Mouse (Mus musculus) G1E (cell line): ENCODE measurements around the gene Gm1043. TPM values are rescaled to one million over a fixed set of nuclear protein-coding genes. Genes with fewer than 3 reads are reported as not detected.

Experiments used
- ATAC-seq: 2 replicates; pipeline ENCODE4 v1.8.0; 2016; ENCODE audit warnings: mild to moderate bottlenecking; ENCODE audit not compliant: insufficient number of reproducible peaks, poor library complexity, low FRiP score, severe bottlenecking; ENCODE audit errors: extremely low read depth
- DNase-seq: peaks from one replicate; pipeline ENCODE4 v3.0.0; 2012; ENCODE audit warnings: low spot score
- H3K27me3 ChIP-seq: 2 replicates; pipeline ENCODE4 v1.6.1; 2012; ENCODE audit warnings: mild to moderate bottlenecking, low read length, inconsistent platforms; ENCODE audit not compliant: insufficient read depth
- H3K36me3 ChIP-seq: replicated peaks from 2 replicates; pipeline ENCODE3; 2012; ENCODE audit warnings: mild to moderate bottlenecking, inconsistent platforms
- H3K4me1 ChIP-seq: 2 replicates; pipeline ENCODE4 v1.6.1; 2012; ENCODE audit warnings: low read depth, low read length, inconsistent platforms, mixed read lengths; ENCODE audit not compliant: insufficient read depth
- H3K4me3 ChIP-seq: 2 replicates; pipeline ENCODE4 v1.5.1; 2012; ENCODE audit warnings: low read depth, mild to moderate bottlenecking, inconsistent platforms, low read length, moderate library complexity, mixed read lengths
- H3K9me3 ChIP-seq: replicated peaks from 2 replicates; pipeline ENCODE4 v1.6.1; 2012; ENCODE audit warnings: inconsistent platforms
- CTCF ChIP-seq: IDR thresholded peaks from 2 replicates; pipeline ENCODE4 v1.5.1; 2012; ENCODE audit warnings: low read depth, low read length, inconsistent platforms, mixed read lengths
- GATA1 ChIP-seq: IDR thresholded peaks from 2 replicates; pipeline ENCODE4 v1.6.1; 2012; ENCODE audit warnings: borderline replicate concordance, low read length, inconsistent platforms, mixed read lengths
- GATA2 ChIP-seq: IDR thresholded peaks from 2 replicates; pipeline ENCODE4 v1.6.1; 2012; ENCODE audit warnings: low read depth, low read length, inconsistent platforms, borderline replicate concordance
- POLR2AphosphoS5 ChIP-seq: IDR thresholded peaks from 2 replicates; pipeline ENCODE4 v1.6.1; 2012; ENCODE audit warnings: low read depth, low read length, inconsistent platforms; ENCODE audit not compliant: insufficient replicate concordance
- TAL1 ChIP-seq: conservative IDR thresholded peaks from 2 replicates; pipeline ENCODE4 v1.6.1; 2012; ENCODE audit warnings: low read depth, low read length, inconsistent platforms, mixed read lengths
- polyA plus RNA-seq: library from polyadenylated mRNA; stranded (reverse); fragments of >175 nt; gene quantifications from 2 replicates; pipeline ENCODE4 v1.2.3, GENCODE M21; 2012
- total RNA-seq, 2 experiments: library from RNA; stranded (forward) in 1 of 2; stranded (reverse) in 1 of 2; fragments of 200-1000 nt in 1 of 2; fragments of >200 nt in 1 of 2; fragmentation: Nextera tagmentation in 1 of 2; gene quantifications; 2 replicates each; pipeline ENCODE4 v1.2.3; 2014 to 2017

Gm1043 gene
- total and polyA plus RNA-seq, 3 experiments: 0.38 TPM; not detected in 2

- Histone ChIP-seq H3K36me3 (no peaks in the 10 kb centered on the region), H3K4me1 (no peaks in the 10 kb centered on the region), H3K9me3 (peaks cover 58% of the 10 kb centered on the region), H3K4me3 (no peak overlapping the region), H3K27me3 (no peaks in the 10 kb centered on the region)
- TF ChIP-seq GATA1: no peak
- TF ChIP-seq POLR2AphosphoS5: no peak
- no peak for TF ChIP-seq GATA2
- TF ChIP-seq TAL1: no peak
- no peak for TF ChIP-seq CTCF
- DNase-seq: no peak
- no peak for ATAC-seq
Measured at GRCm38 (mm10) chr5:37105531-37106456, 20.6 kb downstream of the Gm1043 start.

GRCm38 (mm10) chr5:37107111-37107510 lies 21.9 kb downstream of the Gm1043 start:
- TF ChIP-seq GATA2 (no peak), GATA1 (no peak), POLR2AphosphoS5 (no peak), TAL1 (no peak), CTCF (no peak)
- Histone ChIP-seq H3K36me3 (no peaks in the 10 kb centered on the region), H3K27me3 (no peaks in the 10 kb centered on the region), H3K4me1 (no peaks in the 10 kb centered on the region), H3K4me3 (no peak overlapping the region), H3K9me3 (peaks cover 57% of the 10 kb centered on the region)
- DNase-seq: no peak
- ATAC-seq: no peak

- DNase-seq: no peak
- H3K27me3 ChIP-seq: no peaks in the 10 kb centered on the region
- H3K4me3 ChIP-seq: no peak overlapping the region
Measured at GRCm38 (mm10) chr5:37107611-37108010, 22.4 kb downstream of the Gm1043 start.

GRCm38 (mm10) chr5:37109280-37109849 lies 24.2 kb downstream of the Gm1043 start:
- no peak for TF ChIP-seq GATA2
- no peak for TF ChIP-seq CTCF
- TF ChIP-seq TAL1: no peak
- no peak for TF ChIP-seq GATA1
- TF ChIP-seq POLR2AphosphoS5: no peak
- no peaks in the 10 kb centered on the region for H3K27me3 ChIP-seq
- no peaks in the 10 kb centered on the region for H3K4me1 ChIP-seq
- ATAC-seq: no peak
- H3K9me3 ChIP-seq: peaks cover 62% of the 10 kb centered on the region
- no peak overlapping the region for H3K4me3 ChIP-seq
- H3K36me3 ChIP-seq: no peaks in the 10 kb centered on the region
- no peak for DNase-seq

More at GRCm38 (mm10) chr5:37107611-37108010, 22.4 kb downstream of the Gm1043 start:
- no peak for ATAC-seq
- H3K4me1 ChIP-seq: no peaks in the 10 kb centered on the region
- no peaks in the 10 kb centered on the region for H3K36me3 ChIP-seq
- TF ChIP-seq POLR2AphosphoS5: no peak
- TF ChIP-seq TAL1: no peak
- TF ChIP-seq CTCF: no peak
- TF ChIP-seq GATA1: no peak
- H3K9me3 ChIP-seq: peaks cover 61% of the 10 kb centered on the region

GRCm38 (mm10) chr5:37112389-37112788 lies 27.2 kb downstream of the Gm1043 start:
- H3K27me3 ChIP-seq: no peaks in the 10 kb centered on the region
- ATAC-seq: no peak

GRCm38 (mm10) chr5:37117126-37117525 lies 32.0 kb downstream of the Gm1043 start:
- TF ChIP-seq CTCF: no peak
- no peak for TF ChIP-seq TAL1
- no peak for TF ChIP-seq GATA2
- TF ChIP-seq GATA1: no peak
- TF ChIP-seq POLR2AphosphoS5: no peak
- ATAC-seq: no peak
- peaks cover 64% of the 10 kb centered on the region for H3K9me3 ChIP-seq
- DNase-seq: no peak
- H3K27me3 ChIP-seq: no peaks in the 10 kb centered on the region
- H3K4me1 ChIP-seq: no peaks in the 10 kb centered on the region
- no peaks in the 10 kb centered on the region for H3K36me3 ChIP-seq
- H3K4me3 ChIP-seq: no peak overlapping the region

More at GRCm38 (mm10) chr5:37112389-37112788, 27.2 kb downstream of the Gm1043 start:
- Histone ChIP-seq H3K4me3 (no peak overlapping the region), H3K4me1 (no peaks in the 10 kb centered on the region), H3K9me3 (peaks cover 59% of the 10 kb centered on the region), H3K36me3 (no peaks in the 10 kb centered on the region)
- no peak for DNase-seq
- TF ChIP-seq GATA1 (no peak), GATA2 (no peak), CTCF (no peak), POLR2AphosphoS5 (no peak), TAL1 (no peak)
